Mouse (Mus musculus) bone marrow macrophage, adult 2 months (primary cell): ENCODE data around the gene Fam43a.

Source experiments
- CTCF ChIP-seq: IDR thresholded peaks from 2 replicates; pipeline ENCODE4 v1.5.1; 2012; ENCODE audit warnings: low read depth, mild to moderate bottlenecking, low read length, moderate library complexity
- POLR2A ChIP-seq: IDR thresholded peaks from 2 replicates; pipeline ENCODE4 v1.6.1; 2012; ENCODE audit warnings: mild to moderate bottlenecking, low read depth, low read length, borderline replicate concordance

GRCm38 (mm10) chr16:30586935-30587493, 12.5 kb upstream of the Fam43a start:
- TF ChIP-seq POLR2A (0 out of 2 replicates have a peak, but pooled peaks have one; percentile 37), CTCF (no peak)
